Mouse (Mus musculus) MEL-GATA-1-ER (cell line): Measurements from ENCODE around the gene Smarce1.

Experiments used
- DNase-seq: peaks from one replicate; pipeline ENCODE4 v3.0.0-alpha.2; 2012; ENCODE audit warnings: low read depth; ENCODE audit errors: extremely low read depth

The Smarce1 gene

GRCm38 (mm10) chr11:99229641-99230260 is 1.1 kb downstream of the Smarce1 start:
- peak; percentile 13 for DNase-seq

GRCm38 (mm10) chr11:99226298-99226697 is 4.5 kb downstream of the Smarce1 start:
- no peak for DNase-seq

- no peak for DNase-seq
Observed at GRCm38 (mm10) chr11:99223310-99223709, 7.5 kb downstream of the Smarce1 start.

DNA sequence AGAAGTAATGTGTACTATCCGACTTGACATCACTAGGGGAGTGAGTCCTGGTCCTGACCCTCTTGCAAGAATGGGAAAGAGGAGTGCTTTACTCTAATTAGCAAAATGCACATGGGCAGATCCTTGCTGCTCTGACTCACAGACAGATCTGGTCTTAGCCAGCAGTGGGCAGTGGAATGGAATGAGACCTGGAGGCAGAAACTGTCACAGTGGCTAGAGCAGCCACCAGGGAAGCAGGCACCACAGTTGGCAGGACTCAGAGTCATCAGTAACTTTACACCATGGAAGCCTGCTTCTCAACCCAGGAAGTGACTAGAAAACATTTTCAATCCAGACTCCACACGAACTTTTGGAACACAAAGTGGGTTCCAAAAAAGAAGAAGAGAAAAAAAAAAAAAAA is 9.0 kb downstream of the Smarce1 start:
- no peak for DNase-seq

GRCm38 (mm10) chr11:99217248-99217986 is 13.4 kb downstream of the Smarce1 start:
- DNase-seq: no peak

DNA sequence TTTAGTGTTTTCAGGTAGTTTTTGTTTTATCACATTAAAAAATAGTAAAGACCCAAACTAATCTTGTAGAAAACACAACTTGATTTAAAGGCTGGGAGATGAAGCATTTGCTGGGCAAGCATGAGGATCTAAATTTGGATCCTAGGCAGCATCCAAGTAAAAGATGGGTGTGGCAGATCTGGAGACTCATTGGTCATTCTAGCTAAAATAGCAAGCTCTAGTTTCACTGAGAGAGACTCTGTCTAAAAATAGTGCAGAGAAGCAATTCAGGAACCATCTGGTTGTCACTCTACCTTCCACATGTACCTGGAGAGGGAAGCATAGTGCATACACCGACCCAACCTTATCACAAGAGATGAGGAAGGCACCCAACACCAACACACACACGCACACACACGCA is 14.6 kb downstream of the Smarce1 start:
- no peak for DNase-seq

DNA sequence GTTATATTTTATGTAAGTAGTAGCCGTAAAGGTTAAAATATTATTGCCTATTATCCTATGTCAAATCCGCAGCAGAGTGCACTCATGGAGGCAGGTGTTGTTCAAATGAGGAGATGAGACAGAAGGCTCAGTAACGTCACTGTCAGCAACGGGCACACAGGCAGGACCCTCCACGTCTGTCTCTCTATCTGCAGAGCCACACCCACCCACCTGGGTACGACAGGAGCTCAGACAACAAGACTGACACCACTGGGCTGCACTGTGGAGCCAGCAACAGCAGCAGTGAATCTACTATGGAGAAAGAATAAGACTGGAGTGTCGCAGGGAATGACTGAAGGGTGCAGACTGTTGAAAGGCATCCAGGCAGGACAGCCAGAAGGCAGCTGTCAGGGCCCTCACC is 18.1 kb downstream of the Smarce1 start:
- no peak for DNase-seq

GRCm38 (mm10) chr11:99211964-99212363 is 18.9 kb downstream of the Smarce1 start:
- DNase-seq: no peak

DNA sequence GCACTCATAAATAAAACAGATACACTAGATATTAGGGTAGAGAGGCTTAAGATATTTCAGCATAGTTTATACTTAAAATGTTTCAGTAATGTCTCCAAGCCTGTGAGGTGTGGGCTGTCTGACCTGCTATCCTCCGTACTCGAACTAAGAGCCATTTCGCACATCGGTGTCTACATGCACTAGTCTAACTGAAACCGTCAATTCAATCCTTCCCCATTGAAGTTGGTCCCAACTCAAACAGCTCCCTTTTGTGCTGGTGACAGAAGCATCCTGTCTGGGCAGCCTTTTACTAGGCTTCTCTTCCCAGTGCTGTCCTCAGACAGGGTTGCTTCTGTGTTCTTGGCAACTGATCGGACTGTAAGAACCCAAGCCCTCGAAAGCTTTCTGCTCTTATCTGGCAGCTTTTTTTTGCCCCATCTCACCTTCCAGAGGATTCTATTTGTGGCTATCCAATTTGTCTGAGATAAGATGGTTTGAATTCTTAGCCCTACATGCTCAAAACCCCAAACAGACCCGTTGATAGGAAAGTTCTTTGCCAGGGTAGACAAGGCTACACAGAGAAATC is 22.6 kb downstream of the Smarce1 start:
- no peak for DNase-seq

DNA sequence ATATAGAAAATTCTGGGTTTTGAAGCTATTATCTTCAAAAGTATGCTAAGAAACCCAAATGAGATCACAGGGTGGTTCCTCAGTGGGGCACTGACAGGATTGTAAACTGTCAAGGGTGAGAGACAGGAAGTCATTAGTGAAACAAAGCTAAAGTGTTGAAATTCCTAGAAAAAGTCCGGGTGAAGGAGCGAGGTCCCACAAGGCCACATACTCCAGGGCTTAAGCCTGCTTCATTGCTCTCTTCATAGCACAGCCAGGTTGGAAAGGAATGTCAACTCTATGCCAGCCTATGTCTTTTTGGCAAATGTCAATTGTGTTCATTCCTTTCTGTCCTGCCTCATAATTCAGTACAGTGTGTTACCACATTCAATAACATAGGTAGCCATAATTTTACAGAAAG is 23.4 kb downstream of the Smarce1 start:
- DNase-seq: no peak

GRCm38 (mm10) chr11:99206954-99207353 is 23.9 kb downstream of the Smarce1 start:
- peak; percentile 25 for DNase-seq

GRCm38 (mm10) chr11:99189154-99189582 is 41.6 kb downstream of the Smarce1 start:
- DNase-seq: no peak

DNA sequence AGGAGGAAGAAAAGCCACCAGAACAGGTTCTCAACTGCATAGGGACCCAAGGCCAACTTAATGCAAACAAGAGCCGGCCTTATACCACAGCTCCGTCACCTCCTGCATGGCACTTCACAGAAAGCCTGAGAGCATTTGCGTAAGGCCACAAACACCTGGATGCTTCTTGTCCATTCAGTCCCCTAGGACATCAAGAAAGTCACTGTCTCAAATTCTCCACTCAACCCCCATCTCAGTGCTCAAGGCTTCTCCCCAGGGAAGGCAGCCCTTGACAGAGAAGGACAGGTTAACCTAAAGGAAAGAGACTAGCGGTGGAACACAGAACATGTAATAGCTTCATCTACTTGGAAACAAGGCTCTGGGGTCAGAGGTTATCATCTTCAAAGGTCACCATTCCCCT is 43.5 kb downstream of the Smarce1 start:
- no peak for DNase-seq

DNA sequence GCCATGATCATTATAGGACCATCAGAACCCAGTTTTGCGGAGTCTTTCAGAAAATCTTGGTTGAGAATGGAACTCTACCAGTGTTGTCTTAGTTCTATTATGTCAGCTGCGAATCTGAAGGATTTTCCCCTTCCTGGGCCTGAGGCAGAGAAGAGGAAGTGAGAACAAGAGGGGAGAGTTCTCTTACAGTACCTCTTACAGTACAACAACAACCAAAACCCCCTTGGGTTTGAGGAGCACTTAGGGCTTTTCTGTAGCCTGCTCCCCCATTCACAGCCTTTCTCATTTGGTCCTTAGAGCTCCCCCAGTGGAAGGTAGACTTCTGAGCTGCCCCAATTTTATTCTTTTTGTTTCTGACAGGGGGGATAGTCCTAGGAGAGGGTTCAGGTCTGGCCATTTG is 44.0 kb downstream of the Smarce1 start:
- no peak for DNase-seq

DNA sequence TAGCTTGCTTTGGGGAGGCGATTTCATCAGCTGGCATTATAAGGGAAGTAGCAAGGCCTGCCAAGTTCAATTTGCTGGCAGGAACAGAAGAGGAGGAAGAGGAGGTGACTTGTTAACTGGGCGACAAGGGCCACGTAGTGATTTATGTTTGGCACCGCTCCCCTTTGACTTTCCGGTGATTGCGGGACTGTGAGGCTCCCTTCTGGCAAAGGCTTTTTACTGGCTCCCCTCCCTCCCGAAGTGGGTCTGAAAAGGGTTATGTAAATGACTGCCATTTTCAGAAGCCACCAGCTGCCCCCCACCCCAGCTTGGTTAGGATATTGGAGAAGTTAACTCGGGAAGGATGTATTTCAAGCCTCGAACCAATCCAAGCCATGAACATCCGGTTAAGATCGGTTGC is 48.2 kb downstream of the Smarce1 start:
- no peak for DNase-seq

- DNase-seq: no peak
Observed at GRCm38 (mm10) chr11:99180071-99180470, 50.7 kb downstream of the Smarce1 start.

DNA sequence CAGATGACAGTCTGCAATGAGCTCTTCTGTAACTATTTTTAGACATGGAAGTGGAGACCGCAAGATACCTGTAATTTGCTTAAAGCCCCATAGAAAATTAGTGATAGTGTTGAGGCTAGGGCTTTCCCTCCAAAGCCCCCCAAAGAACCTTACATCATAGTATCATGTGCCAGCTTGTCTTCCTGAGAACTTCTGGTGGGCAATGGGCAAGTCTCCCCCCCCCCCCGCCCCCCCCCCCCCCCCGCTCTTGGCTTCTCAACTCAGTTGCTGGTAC is 53.0 kb downstream of the Smarce1 start:
- no peak for DNase-seq

DNA sequence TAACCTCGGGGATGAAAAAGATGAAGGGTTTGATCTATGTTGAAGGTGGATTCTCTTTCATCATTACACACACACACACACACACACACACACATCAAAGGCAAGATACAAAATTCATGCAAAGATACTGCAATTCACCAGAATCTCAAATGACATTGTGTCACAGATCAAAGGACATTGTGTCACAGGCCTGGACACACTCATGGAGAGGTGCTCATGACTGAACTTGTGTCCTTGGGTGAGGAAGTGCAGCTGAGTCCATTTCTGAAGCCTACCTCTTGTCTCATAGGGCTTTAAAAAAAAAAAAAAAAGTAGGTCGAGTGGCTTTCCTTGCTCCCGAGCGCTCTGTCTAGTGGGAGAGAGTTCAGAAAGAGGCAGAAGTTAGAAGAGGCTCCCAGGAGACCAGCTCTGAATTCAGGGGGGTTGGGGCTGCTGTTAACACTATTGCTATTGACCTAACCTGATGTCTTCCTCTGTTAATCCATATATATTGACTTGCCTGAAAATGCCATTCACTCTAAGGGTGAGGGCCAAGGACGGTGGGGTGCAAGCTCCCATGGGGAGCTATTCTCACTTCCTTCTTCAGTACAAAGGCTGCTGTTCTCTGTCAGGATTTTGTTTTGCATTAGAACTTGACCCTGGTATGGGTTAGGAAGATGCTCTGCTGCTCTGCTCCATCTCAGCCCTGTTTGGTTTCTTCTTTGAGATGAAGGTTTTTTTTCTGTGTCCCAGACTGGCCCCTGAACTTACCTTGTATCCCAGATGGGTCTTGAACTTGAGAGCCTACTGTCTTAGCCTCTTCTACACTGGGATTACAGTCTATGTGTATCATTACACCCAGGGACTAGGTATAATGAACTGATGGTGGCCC is 53.5 kb downstream of the Smarce1 start:
- no peak for DNase-seq

- DNase-seq: no peak
Observed at GRCm38 (mm10) chr11:99172002-99172401, 58.8 kb downstream of the Smarce1 start.

DNA sequence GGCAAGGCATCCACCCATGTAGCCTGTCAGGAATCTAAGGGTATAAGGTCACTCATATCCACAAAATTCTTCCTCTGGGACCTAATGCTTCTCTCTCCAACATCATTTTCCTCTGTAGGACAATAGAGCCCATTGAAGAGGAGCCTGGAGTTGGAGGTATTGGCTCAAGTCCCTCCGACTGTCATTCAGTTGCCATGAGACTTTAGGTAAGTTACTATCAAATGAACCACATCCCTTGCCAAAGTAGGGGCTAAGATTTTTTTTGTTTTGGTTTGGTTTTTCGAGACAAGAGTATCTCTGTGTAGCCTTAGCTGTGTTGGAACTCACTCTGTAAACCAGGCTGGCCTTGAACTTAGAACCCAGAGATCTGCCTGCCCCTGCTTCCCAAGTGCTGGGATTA is 59.4 kb downstream of the Smarce1 start:
- no peak for DNase-seq

GRCm38 (mm10) chr11:99170547-99171267 is 60.1 kb downstream of the Smarce1 start:
- DNase-seq: no peak
